Mouse (Mus musculus) yolk sac, embryonic 10.5 days (tissue): Measurements from ENCODE around the gene Ino80.

Source experiments
- DNase-seq: peaks from one replicate; pipeline ENCODE4 v3.0.0-alpha.2; 2017; ENCODE audit warnings: low spot score

Gene Ino80

GRCm38 (mm10) chr2:119323866-119324575 lies 153.5 kb downstream of the Ino80 start:
- peak; percentile 1 for DNase-seq
